Mouse (Mus musculus): ENCODE measurements around the gene Flywch1.

Flywch1 gene

GRCm38 (mm10) chr17:23705525-23706104 is 65.8 kb downstream of the Flywch1 start:
- DNase-seq (ENCODE audit: low spot score in 2 of 2): no peak

- no peak for DNase-seq (ENCODE audit: low spot score in 2 of 2)
Measured at GRCm38 (mm10) chr17:23704741-23705140, 66.7 kb downstream of the Flywch1 start.

GRCm38 (mm10) chr17:23703301-23703700 is 68.1 kb downstream of the Flywch1 start:
- no peak for DNase-seq (ENCODE audit: low spot score in 2 of 2)
